Mouse (Mus musculus) hindbrain, embryonic 14.5 days (tissue): ENCODE results near the gene Klhl28. TPM values are rescaled to one million over a fixed set of nuclear protein-coding genes. Genes with fewer than 3 reads are reported as not detected.
A peak's percentile ranks its signal among the peaks of the same experiment; 100 is the strongest.

Experiments
- ATAC-seq: fragments of 200-750 bp; cut with Nextera tagmentation; 2 replicates; pipeline ENCODE4 v1.8.0; 2017; ENCODE audit warnings: moderate number of reproducible peaks, mild to moderate bottlenecking, moderate TSS enrichment, moderate library complexity; ENCODE audit not compliant: low FRiP score
- DNase-seq: peaks from one replicate; pipeline ENCODE4 v3.0.0-alpha.2; 2015; ENCODE audit warnings: low spot score
- H3K27ac ChIP-seq: fragments of 300-500 bp; sonication (generic); 2 replicates; pipeline ENCODE4 v1.5.1; 2014; ENCODE audit warnings: mild to moderate bottlenecking, moderate library complexity
- H3K27me3 ChIP-seq: fragments of 300-500 bp; sonication (generic); 2 replicates; pipeline ENCODE4 v1.6.1; 2014; ENCODE audit warnings: mild to moderate bottlenecking, low read length, mixed read lengths; ENCODE audit not compliant: control insufficient read depth, insufficient read depth
- H3K36me3 ChIP-seq: fragments of 300-500 bp; sonication (generic); replicated peaks from 2 replicates; pipeline ENCODE4 v1.6.1; 2014; ENCODE audit not compliant: control insufficient read depth, insufficient read depth
- H3K4me1 ChIP-seq: fragments of 300-500 bp; sonication (generic); replicated peaks from 2 replicates; pipeline ENCODE4 v1.6.1; 2014; ENCODE audit warnings: antibody characterized with exemption, low read length, mixed read lengths; ENCODE audit not compliant: control insufficient read depth, insufficient read depth
- H3K4me2 ChIP-seq: fragments of 300-500 bp; sonication (generic); replicated peaks from 2 replicates; pipeline ENCODE4 v1.6.1; 2014; ENCODE audit warnings: mild to moderate bottlenecking, moderate library complexity
- H3K4me3 ChIP-seq: fragments of 300-500 bp; sonication (generic); replicated peaks from 2 replicates; pipeline ENCODE4 v1.5.1; 2014; ENCODE audit warnings: mild to moderate bottlenecking, low read length
- H3K9ac ChIP-seq: fragments of 300-500 bp; sonication (generic); 2 replicates; pipeline ENCODE4 v1.6.1; 2014
- H3K9me3 ChIP-seq: fragments of 300-500 bp; sonication (generic); 2 replicates; pipeline ENCODE4 v1.6.1; 2016; ENCODE audit warnings: low read length; ENCODE audit not compliant: control insufficient read depth
- WGBS: fragments of 180-500 bp; shearing (Covaris S2); extraction: QIAGEN DNeasy Blood & Tissue Kit; methylation state at CpG from one replicate; pipeline ENCODE4 v1.1.7; 2014; 5-methylcytosine and 5-hydroxymethylcytosine counted together
- polyA plus RNA-seq: library from polyadenylated mRNA; unstranded; fragments of >200 nt; fragmentation: Nextera tagmentation; extraction: Ambion mirVana; gene quantifications from 2 replicates; pipeline ENCODE4 v1.2.1, GENCODE M21; 2014

The Klhl28 gene
- polyA plus RNA-seq, 1 experiment from 2014 or later: 33.1 TPM

DNA sequence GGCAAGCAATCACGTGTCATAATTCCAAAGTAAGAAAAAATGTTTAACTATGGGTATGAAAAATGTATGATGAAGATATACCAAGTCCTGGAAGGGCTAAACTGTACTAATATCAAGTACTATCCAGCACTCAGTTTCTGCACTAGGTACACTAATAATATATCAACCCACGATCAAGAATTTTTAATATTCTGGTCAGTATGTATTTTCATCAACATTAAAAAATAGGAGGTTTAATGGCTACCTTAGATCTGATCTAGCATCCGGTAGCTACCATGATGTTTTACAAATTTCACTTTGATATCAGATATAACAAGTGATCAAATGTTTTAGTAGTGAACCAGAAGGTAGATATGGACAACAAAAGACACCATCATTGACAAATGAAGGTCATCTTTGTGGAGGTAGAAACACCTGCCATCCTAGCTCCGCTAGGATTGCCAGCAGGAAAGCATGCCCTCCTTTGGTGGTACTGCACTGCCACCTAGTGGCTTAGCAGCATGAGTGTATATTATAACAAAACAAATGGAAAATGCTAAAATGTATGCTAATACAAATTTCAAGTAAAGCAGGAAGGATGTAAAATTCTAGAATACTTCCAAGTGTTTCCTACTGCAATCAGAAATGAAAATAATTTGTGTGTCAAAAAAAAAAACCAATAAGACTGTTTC, 68.1 kb downstream of the Klhl28 start:
- Histone ChIP-seq H3K27ac (no peak overlapping the region), H3K27me3 (no peaks in the 10 kb centered on the region), H3K9ac (no peak overlapping the region), H3K4me1 (peaks cover 2% of the 10 kb centered on the region; the same call in 1 of the 2 replicates), H3K4me3 (no peak overlapping the region), H3K4me2 (no peak overlapping the region), H3K36me3 (no peaks in the 10 kb centered on the region), H3K9me3 (no peaks in the 10 kb centered on the region)
- ATAC-seq (peak; percentile 71; the same call in 1 of the 2 replicates), DNase-seq (peak; percentile 80)
- 45% methylated on average over 4 of the region's 4 CpGs for WGBS

Other genes with a start within 250 kb of the Klhl28 start
- gene Gm527, start 47.6 kb downstream of the Klhl28 start, polyA plus RNA-seq: 3.7 and 5.3 TPM in 2 replicates
- gene Togaram1, start 270 bp upstream of the Klhl28 start, polyA plus RNA-seq: 25.1 and 26.4 TPM in 2 replicates
- 50.3 and 54.3 TPM in 2 replicates for gene Prpf39, start 70.8 kb upstream of the Klhl28 start, polyA plus RNA-seq
- gene Fkbp3, start 108.5 kb upstream of the Klhl28 start, polyA plus RNA-seq: 401 and 423 TPM in 2 replicates
- gene Fancm, start 110.1 kb upstream of the Klhl28 start, polyA plus RNA-seq: 9.0 and 11.5 TPM in 2 replicates
- 11.1 and 11.4 TPM in 2 replicates for gene Mis18bp1, start 207.1 kb upstream of the Klhl28 start, polyA plus RNA-seq